8 mouse cellular contexts compared by ENCODE assay signal in the genomic region with DNA sequence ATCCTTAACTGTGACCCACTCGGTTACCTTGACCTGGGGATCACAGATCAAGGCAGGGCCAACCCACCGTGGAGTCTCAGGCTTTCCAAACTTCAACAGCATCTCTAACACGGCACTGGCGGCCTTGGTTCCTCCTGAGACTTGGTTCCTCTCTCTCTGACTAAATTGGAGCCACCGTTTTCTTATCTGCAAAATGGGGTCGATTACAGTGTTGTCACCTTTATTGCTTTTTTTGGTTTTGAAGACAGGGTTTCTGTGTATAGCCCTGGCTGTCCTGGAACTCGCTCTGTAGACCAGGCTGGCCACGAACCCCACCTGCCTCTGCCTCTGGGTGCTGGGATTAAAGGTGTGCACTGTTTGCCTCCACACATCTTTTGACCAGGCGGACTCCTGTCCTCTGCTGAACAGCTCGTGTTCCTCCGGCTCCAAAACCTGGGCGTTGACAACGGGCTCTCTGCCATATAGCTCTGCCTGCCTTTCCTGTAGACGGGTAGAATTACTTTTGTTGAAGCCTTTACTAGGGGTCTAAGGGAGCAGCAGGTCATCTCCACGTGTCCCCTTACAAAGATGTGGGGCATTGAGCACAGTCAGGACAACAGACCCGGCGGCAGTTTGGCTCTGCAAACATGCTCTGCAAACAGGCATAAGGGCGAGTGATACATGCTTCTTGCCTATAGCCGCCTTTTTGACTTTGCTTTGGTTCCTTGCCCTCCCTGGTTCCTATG. TPM values are rescaled to one million over a fixed set of nuclear protein-coding genes. Genes with fewer than 3 reads are reported as not detected.
A peak's percentile ranks its signal among the peaks of the same experiment; 100 is the strongest.
DNase-seq lines count a peak whose midpoint lies in the region; ATAC-seq and TF ChIP-seq lines count a peak whose summit lies in the region.

No protein-coding gene starts in this region.

- no peaks in the 10 kb centered on the region for H3K9me3 ChIP-seq in liver, embryonic 16.5 days (replicated peaks; ENCODE audit: control insufficient read depth, low read length)
- H3K9me3 ChIP-seq in stomach, embryonic 14.5 days (ENCODE audit: control insufficient read depth, low read depth, low read length) = no peaks in the 10 kb centered on the region

- TF ChIP-seq CTCF in left cerebral cortex, adult 2 months (IDR thresholded peaks at IDR 0.05) = no peak

- H3K36me3 ChIP-seq in liver, embryonic 16.5 days (ENCODE audit: control insufficient read depth, insufficient read depth) = no peaks in the 10 kb centered on the region
- H3K36me3 ChIP-seq in stomach, embryonic 14.5 days (ENCODE audit: control insufficient read depth, insufficient read depth, low read length) = no peaks in the 10 kb centered on the region

- peaks cover 52% of the 10 kb centered on the region for H3K4me1 ChIP-seq in liver, embryonic 16.5 days (ENCODE audit: control insufficient read depth, low read depth, low read length)
- peaks cover 50% of the 10 kb centered on the region for H3K4me1 ChIP-seq in stomach, embryonic 14.5 days (ENCODE audit: control insufficient read depth, insufficient read depth, low read length)

- DNase-seq in left cerebral cortex, adult 2 months (ENCODE audit: extremely low spot score in 1 of 2, low spot score in 2 of 2) = no peak
- DNase-seq in left cerebral cortex, adult 11 months (ENCODE audit: low spot score) = no peak
- DNase-seq in embryo, embryonic 10.5 days (ENCODE audit: low spot score) = peak; percentile 63
- DNase-seq in heart, postnatal 4 days = peak; percentile 48
- DNase-seq in adrenal gland, postnatal 36 days = no peak
- DNase-seq in layer of hippocampus, adult 11-12 months (ENCODE audit: low spot score) = no peak

- ATAC-seq in liver, embryonic 16.5 days (ENCODE audit: low read depth) = no peak
- no peak for ATAC-seq in stomach, embryonic 14.5 days (ENCODE audit: insufficient number of reproducible peaks, insufficient read depth, low FRiP score, low read depth)

- peak overlapping the region; percentile 98 for H3K27ac ChIP-seq in left cerebral cortex, adult 2 months
- H3K27ac ChIP-seq in liver, embryonic 16.5 days (ENCODE audit: low read length) = peak overlapping the region; percentile 80
- H3K27ac ChIP-seq in stomach, embryonic 14.5 days (ENCODE audit: low read length) = peak overlapping the region; percentile 99

- peak overlapping the region; percentile 48 for H3K4me3 ChIP-seq in left cerebral cortex, adult 2 months
- H3K4me3 ChIP-seq in liver, embryonic 16.5 days (ENCODE audit: low read depth, low read length) = peak overlapping the region; percentile 64
- H3K4me3 ChIP-seq in stomach, embryonic 14.5 days (ENCODE audit: low read depth, low read length) = peak overlapping the region; percentile 42

- H3K4me2 ChIP-seq in liver, embryonic 16.5 days (ENCODE audit: low read depth, low read length) = peak overlapping the region; percentile 95
- peak overlapping the region; percentile 76 for H3K4me2 ChIP-seq in stomach, embryonic 14.5 days (replicated peaks; ENCODE audit: low read depth, low read length)

- intact Hi-C loops in left cerebral cortex, adult 2 months (cut with DNase I) = loop anchor here (1.0 kb wide), 1 partner anchor 20 kb away; no protein-coding TSS in a partner anchor

- WGBS in liver, embryonic 16.5 days (ENCODE audit: insufficient replicate concordance) = 18% methylated on average over 19 of the region's 19 CpGs
- WGBS in stomach, embryonic 14.5 days = 14% methylated on average over 19 of the region's 19 CpGs

- H3K27me3 ChIP-seq in liver, embryonic 16.5 days (ENCODE audit: control insufficient read depth, insufficient read depth, low read depth, low read length) = peaks cover 7% of the 10 kb centered on the region; the same call in 1 of the 2 replicates
- no peaks in the 10 kb centered on the region for H3K27me3 ChIP-seq in stomach, embryonic 14.5 days (ENCODE audit: control insufficient read depth, insufficient read depth, low read length)

- peak overlapping the region; percentile 68 for H3K9ac ChIP-seq in liver, embryonic 16.5 days (ENCODE audit: low read depth, low read length)
- peak overlapping the region; percentile 51 for H3K9ac ChIP-seq in stomach, embryonic 14.5 days (replicated peaks; ENCODE audit: low read depth, low read length)

RNA-seq across cellular contexts. Expression of gene Ptma, which starts 21.7 kb away (rescaled TPM):
- 100 to 1,000 TPM; 353 to 363 TPM for total RNA-seq in left cerebral cortex, adult 2 months (2021)
- 100 to 1,000 TPM; 724 to 726 TPM for total RNA-seq in heart, postnatal 4 days (2021)
- polyA plus RNA-seq in liver, embryonic 16.5 days (2015; fragmentation: Nextera tagmentation; extraction: Ambion mirVana) = 500 and 746 TPM in 2 replicates
- polyA plus RNA-seq in stomach, embryonic 14.5 days (2014; fragmentation: Nextera tagmentation; extraction: Ambion mirVana) = 2,677 and 2,766 TPM in 2 replicates
- total RNA-seq in adrenal gland, postnatal 36 days (2021) = 100 to 1,000 TPM; 546 to 552 TPM

Comparison
In these comparisons a context has a peak if more than half of its experiments do, and no peak if none do; other contexts are left out.
1. DNase-seq: peak in embryo, embryonic 10.5 days (single experiment) and heart, postnatal 4 days (single experiment); none in left cerebral cortex, adult 2 months (0 of 2), left cerebral cortex, adult 11 months (single experiment), adrenal gland, postnatal 36 days (0 of 2) and layer of hippocampus, adult 11-12 months (single experiment).
2. Peak in every context shown above with its lines, with median percentiles within 50 percentile points of each other: H3K27ac ChIP-seq and H3K4me3 ChIP-seq.